13 mouse cellular contexts compared by ENCODE assay signal in genomic region chr4:102586787-102587186, GRCm38 (mm10).
"Had no signal": no experiment of that assay in that cellular context is flagged by ENCODE, and none has a peak within 500 bp of the region (broad histone marks: within the 10 kb centered on the region; RNA-seq: fewer than 3 reads in every experiment).

No protein-coding gene starts in this region.

- DNase-seq: kidney, adult 18-20 months; kidney, postnatal 25 days; liver; lung, adult 2 months; lung, postnatal 36 days; midbrain, embryonic 14.5 days; spleen, adult 18-20 months; thymus, postnatal 36 days had no signal

- H3K27ac ChIP-seq: kidney, embryonic 15.5 days; limb, embryonic 12.5 days; liver, embryonic 15.5 days; neural tube, embryonic 12.5 days had no signal

- H3K4me2 ChIP-seq: kidney, embryonic 15.5 days; limb, embryonic 12.5 days; liver, embryonic 15.5 days; neural tube, embryonic 12.5 days had no signal

- H3K4me3 ChIP-seq: kidney, embryonic 15.5 days; limb, embryonic 12.5 days; liver, embryonic 15.5 days; neural tube, embryonic 12.5 days had no signal

- H3K9ac ChIP-seq: kidney, embryonic 15.5 days; limb, embryonic 12.5 days; liver, embryonic 15.5 days; neural tube, embryonic 12.5 days had no signal

- H3K27me3 ChIP-seq: kidney, embryonic 15.5 days; limb, embryonic 12.5 days; liver, embryonic 15.5 days; neural tube, embryonic 12.5 days had no signal

- H3K9me3 ChIP-seq: kidney, embryonic 15.5 days; limb, embryonic 12.5 days; liver, embryonic 15.5 days; neural tube, embryonic 12.5 days had no signal

- ATAC-seq: lung, postnatal 0 days had no signal

- H3K36me3 ChIP-seq: kidney, embryonic 15.5 days; limb, embryonic 12.5 days; liver, embryonic 15.5 days; neural tube, embryonic 12.5 days had no signal
